Mouse (Mus musculus): ENCODE results near the gene Dazap1.

Dazap1 gene

DNA sequence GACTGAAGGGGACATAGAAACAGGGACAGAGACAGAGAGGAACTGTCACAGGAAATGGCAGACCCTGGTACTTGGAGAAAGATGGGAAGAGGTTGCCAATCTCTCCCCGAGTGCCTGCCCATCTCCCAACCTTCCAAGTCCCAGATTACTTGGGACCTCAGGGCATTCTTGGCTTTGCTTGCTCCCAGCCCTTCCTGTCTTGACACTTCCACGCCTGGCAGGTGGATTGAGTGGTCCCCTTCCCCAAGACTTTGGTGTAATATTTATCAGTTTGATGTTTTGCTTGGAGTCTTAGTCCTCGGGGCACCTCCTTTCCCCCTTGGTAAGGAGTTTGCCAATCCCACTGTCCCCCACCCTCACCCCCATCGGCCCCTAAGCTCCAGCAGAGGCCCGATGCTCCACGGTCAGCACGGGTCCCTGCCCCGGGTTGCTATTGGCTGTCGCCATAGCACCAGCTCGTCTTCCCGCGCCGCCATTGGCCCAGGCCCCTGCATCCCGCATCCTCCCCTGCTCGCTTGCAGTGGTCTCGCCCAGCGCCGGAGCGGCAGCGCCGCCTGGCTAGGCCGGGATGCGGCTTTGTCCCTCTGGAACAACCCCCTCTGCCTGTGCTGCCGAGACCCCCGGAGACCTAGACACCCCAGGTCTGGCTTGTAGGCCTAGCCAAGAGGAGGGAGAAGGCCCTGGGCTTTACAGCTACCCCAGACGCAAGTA, 37.4 kb downstream of the Dazap1 start:
- DNase-seq (ENCODE audit: low read depth, low spot score): no peak

DNA sequence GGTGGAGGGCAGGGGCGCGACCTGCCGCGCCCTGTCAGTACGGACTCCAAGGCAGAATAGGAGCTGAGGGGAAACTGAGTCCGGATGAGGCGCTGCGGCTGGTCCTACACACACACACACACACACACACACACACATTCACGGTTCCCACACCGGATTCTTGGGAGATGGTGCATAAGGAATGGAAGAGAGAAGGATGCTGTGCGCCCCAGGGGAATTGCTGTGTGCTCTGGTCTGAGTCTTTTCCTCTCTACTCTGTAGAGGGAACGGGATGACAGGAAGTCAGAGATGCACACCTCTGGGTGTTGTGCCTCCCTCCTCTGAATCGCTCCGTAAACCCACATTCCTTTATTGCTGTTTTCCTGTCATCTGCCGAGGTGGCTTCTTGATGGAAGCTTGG, 38.0 kb downstream of the Dazap1 start:
- DNase-seq (ENCODE audit: low read depth, low spot score): no peak

DNA sequence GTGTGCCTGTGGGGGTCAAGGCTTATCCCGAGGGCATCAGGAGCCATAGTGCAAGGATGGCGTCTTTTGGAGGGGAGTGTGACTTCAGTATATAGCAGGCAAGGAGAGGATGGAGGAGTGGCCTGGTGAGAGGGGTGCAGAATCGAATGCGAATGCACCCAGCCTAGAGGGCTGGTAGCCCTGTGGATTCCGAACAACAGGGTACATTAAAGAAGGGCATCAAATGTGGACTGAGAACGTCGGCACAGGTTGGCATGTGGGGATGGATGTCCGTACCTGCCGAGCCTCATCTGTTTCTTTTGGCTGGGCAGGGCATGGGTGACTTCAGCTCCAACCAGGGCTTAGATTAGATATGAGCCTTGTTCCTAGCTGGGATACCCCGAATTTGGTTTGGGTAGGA, 38.5 kb downstream of the Dazap1 start:
- DNase-seq (ENCODE audit: low read depth, low spot score): no peak

DNA sequence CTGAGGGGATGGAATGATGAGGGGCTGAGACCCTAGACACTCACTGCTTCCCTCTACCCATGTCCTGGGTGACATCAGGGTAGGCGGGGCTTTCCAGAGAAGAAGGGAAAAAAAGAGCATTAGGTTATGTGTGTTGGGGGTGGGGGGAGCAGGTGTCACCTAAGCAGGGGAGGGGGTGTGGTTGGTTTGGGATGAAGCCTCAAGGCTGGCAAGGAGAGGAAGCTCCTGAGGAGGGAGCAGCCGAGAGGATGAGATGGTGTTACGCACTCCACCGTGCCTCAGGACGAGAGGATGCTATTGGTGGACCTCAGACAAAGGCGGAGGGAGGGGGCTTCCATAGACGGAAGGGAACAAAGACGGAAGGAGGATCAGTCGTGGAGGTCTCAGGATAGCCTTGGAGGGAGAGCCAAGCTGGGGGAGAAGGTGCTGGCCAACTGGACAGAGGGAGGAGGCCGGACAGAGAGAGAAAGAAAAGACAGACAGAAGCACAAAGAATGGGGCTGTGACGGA, 39.4 kb downstream of the Dazap1 start:
- no peak for DNase-seq (ENCODE audit: low read depth, low spot score)

DNA sequence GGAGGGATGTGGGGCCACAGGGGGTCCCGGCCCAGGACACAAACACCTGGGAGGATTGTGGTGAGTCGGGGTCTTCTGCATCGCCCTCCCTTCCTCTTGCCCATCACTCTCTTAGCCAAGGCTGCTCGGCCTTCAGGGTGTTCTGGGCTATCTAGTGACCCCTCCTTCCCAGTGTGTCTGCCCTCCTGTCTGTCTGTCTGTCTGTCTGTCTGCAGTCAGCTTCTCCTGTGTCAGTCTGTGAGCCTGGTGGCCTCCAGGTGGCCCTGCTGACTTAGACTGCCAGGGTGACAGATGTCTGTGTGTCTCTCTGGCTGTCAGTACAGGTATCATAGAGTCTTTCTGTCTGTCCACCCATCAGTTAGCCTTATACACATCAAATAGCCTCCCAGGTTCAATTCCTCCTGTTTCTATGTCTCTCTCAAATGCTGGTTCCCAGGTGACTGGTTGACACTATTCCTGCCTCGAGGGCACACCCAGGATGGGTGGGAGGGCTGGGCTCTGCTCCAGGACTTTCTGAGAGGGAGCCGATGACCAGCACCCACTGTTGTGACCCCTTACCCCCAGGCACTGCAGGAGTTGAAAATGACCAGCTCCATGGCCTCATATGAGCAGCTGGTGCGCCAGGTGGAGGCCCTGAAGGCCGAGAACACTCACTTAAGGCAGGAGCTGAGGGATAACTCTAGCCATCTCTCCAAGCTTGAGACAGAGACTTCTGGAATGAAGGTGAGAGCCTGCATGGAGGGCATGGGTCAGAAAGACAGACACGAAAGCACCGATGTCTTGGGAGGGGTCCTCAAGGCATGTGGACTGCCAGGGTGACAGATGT, 40.2 kb downstream of the Dazap1 start:
- no peak for DNase-seq (ENCODE audit: low read depth, low spot score)

DNA sequence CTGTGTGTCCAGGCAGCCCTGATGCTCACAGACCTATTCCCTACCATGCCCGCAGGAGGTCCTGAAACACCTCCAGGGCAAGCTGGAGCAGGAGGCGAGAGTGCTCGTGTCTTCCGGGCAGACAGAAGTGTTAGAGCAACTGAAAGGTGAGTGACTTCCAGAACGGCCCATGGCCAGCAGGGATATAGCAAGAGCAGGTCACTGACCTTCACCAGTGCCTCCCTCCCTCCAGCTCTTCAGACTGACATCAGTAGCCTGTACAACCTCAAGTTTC, 40.7 kb downstream of the Dazap1 start:
- no peak for DNase-seq (ENCODE audit: low read depth, low spot score)

DNA sequence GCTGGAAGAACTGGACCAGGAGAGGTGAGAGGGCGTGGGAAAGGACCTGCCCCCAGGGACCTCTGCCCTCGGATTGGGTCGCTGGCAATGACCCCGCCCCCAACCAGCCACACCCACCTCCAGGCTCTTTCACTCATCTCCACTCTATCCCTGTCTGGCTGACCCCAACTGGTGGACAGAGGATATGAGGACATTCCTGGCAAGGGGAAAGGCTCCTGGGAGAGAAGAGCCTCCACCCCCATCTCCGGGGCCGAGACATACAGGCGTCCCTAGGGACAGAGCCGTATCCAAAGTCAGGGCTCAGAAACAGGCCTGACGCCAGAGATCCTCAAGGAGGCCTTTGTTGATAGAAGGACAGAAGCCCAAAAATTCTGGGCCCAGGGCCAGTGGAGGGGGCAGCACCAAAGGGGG, 41.2 kb downstream of the Dazap1 start:
- DNase-seq (ENCODE audit: low read depth, low spot score): no peak

DNA sequence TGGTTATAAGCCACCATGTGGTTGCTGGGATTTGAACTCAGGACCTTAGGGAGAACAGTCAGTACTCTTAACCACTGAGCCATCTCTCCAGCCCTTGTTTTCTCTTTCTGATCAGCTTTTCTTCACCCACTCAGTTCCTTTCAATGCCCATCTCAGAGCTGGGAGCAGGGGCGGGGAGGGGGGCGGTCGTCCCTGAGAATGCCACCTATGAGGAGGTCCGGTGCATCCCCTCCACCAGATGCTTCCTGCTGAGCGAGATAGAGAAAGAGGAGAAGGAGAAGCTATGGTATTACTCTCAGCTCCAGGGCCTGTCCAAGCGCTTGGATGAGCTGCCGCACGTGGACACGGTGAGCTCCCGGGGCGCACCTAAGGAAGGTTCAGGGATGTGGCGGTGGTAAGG, 43.2 kb downstream of the Dazap1 start:
- no peak for DNase-seq (ENCODE audit: low read depth, low spot score)

DNA sequence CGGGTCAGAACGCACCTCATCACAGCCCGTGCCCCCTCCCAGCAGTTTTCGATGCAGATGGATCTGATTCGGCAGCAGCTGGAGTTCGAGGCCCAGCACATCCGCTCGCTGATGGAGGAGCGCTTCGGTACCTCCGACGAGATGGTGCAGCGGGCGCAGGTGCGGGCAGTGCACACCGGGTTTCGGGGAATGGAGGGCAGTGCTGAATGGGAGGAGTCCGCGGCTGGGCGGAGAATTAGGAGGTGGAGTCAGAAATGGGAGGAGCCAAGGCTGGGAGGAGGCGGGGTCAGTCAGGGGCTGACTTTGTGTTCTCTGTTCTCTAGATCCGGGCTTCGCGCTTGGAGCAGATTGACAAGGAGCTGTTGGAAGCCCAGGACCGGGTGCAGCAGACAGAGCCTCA, 43.6 kb downstream of the Dazap1 start:
- peak; percentile 72 for DNase-seq (ENCODE audit: low read depth, low spot score)

DNA sequence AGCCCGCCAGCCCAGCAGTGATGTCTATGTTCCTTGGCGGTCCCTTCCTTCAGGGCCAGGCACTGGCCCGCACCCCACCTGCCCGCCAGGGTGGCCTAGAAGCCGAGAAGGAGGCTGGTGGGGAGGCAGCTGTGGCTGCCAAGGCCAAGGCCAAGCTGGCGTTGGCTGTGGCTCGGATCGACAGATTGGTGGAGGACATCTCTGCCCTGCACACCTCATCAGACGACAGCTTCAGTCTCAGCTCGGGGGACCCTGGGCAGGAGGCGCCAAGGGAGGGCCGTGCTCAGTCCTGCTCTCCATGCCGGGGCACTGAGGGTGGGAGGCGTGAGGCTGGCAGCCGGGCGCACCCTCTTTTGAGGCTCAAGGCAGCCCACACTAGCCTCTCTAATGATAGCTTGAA, 50.3 kb downstream of the Dazap1 start:
- DNase-seq (ENCODE audit: low read depth, low spot score): no peak

DNA sequence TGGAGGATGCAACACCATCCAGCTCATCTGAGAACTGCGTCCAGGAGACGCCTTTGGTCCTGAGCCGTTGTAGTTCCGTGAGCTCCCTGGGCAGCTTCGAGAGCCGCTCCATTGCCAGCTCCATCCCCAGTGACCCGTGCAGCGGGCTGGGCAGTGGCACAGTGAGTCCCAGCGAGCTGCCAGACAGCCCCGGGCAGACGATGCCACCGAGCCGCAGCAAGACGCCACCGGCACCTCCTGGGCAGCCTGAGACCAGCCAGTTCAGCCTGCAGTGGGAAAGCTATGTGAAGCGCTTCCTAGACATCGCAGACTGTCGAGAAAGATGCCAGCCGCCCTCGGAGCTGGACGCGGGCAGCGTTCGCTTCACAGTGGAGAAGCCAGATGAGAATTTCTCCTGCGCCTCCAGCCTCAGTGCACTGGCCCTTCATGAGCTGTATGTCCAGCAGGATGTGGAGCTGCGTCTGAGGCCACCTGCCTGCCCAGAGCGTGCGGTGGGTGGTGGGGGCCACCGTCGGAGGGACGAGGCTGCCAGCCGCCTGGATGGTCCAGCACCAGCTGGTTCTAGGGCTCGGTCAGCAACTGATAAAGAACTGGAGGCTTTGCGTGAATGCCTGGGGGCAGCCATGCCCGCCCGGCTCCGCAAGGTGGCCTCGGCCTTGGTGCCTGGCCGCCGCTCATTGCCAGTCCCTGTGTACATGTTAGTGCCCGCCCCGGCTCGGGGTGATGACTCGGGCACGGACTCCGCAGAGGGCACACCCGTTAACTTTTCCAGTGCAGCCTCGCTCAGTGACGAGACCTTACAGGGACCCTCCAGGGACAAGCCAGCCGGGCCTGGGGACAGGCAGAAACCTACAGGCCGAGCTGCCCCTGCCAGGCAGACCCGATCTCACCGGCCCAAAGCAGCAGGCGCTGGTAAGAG, 51.6 kb downstream of the Dazap1 start:
- no peak for DNase-seq (ENCODE audit: low read depth, low spot score)

DNA sequence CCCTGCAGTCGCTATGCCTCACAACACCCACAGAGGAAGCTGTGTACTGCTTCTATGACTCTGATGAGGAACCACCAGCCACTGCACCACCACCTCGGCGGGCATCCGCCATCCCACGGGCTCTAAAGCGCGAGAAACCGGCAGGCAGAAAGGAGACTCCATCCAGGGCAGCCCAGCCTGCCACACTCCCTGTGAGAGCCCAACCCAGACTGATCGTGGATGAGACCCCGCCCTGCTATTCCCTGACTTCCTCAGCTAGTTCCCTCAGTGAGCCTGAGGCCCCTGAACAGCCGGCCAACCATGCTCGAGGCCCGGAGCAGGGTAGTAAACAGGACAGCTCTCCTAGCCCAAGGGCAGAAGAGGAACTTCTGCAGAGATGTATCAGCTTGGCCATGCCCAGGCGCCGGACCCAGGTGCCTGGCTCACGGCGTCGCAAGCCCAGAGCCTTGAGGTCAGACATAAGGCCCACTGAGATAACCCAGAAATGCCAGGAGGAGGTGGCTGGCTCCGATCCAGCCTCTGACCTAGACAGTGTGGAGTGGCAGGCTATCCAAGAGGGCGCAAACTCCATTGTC, 52.4 kb downstream of the Dazap1 start:
- DNase-seq (ENCODE audit: low read depth, low spot score): no peak

DNA sequence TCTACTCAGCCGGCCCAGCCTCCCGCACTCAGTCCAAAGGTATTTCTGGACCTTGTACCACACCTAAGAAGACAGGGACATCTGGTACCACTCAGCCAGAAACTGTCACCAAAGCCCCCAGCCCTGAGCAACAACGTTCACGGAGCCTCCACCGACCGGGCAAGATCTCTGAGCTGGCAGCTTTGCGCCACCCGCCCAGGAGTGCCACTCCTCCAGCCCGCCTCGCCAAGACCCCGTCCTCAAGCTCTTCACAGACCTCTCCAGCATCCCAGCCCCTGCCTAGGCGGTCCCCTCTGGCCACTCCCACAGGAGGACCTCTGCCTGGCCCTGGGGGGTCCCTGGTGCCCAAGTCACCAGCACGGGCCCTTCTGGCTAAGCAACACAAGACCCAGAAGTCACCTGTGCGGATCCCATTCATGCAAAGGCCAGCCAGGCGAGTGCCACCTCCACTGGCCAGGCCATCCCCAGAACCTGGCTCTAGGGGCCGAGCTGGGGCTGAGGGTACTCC, 53.3 kb downstream of the Dazap1 start:
- no peak for DNase-seq (ENCODE audit: low read depth, low spot score)

DNA sequence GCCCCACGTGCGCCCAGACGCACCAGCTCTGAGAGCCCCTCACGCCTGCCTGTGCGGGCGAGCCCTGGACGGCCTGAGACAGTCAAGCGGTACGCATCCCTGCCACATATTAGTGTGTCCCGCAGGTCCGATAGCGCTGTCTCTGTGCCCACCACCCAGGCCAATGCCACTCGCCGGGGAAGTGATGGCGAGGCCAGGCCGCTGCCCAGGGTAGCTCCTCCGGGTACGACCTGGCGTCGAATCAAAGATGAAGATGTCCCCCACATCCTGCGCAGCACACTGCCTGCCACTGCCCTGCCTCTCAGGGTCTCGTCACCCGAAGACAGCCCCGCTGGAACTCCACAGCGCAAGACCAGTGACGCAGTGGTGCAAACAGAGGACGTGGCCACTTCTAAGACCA, 54.0 kb downstream of the Dazap1 start:
- no peak for DNase-seq (ENCODE audit: low read depth, low spot score)

DNA sequence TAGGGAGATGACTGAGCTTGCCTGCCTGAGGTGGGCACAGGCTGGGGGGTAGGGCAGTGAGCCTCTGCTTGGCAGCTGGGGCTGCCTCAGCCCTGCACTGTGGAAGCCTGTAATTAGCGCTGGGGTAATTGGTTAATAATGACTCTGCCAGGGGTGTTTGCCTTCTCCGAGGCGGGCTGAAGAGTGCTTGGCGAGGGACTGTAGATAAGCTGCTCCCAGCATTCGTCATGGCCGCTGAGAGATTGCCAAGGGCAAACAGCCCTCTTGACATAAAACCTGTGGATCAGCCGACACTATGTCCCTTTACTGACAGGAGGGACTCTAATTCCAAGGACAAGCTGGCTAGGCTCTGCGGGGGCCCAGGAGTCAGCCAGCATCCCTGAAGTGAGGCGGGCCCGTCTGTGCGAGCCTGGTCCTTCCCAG, 55.1 kb downstream of the Dazap1 start:
- DNase-seq (ENCODE audit: low read depth, low spot score): no peak

DNA sequence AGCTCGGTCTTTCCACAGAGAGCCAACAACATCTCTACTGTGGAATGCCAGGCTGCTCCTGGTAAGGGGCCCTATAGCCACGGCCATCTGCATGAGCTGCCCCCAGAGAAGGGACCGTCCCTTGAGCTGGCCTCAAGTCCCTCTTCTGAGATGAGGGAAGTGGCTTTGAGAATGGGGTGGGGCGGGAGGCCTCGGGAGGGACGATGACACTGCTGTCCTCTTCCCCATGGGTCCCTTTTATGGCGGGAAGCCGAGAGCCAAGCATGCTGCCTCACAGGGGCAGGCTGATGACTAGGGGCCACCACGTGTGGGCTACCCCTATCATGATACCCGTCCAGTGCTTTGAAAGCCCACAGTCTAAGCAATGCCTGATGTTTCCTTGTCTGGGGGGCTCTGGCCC, 55.7 kb downstream of the Dazap1 start:
- no peak for DNase-seq (ENCODE audit: low read depth, low spot score)

DNA sequence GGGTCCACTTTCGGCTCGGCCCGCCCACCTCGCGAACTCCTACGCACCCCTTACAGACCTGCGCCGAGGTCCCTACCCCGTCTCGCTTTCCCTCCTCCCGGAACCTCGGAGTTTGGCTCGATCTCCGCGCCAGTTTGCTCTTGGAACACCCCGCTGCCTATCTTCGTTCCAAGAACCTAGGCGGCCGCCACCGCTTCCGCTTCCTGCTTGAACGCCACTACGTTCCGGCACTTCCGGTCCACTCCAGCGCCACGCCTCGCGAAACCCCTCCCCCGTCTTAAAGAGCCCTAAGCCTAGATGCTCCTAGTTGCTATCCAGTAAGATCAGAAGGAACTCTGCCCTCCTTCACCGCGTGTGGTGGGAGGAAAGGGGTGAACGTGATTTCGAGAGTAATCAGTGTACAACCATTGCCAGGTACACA, 59.1 kb downstream of the Dazap1 start, which contains the start of gene 2310011J03Rik:
Gene 2310011J03Rik (minus strand): TSS at position 198 of the 421 bp plus-strand sequence.
- no peak for DNase-seq (ENCODE audit: low read depth, low spot score)

DNA sequence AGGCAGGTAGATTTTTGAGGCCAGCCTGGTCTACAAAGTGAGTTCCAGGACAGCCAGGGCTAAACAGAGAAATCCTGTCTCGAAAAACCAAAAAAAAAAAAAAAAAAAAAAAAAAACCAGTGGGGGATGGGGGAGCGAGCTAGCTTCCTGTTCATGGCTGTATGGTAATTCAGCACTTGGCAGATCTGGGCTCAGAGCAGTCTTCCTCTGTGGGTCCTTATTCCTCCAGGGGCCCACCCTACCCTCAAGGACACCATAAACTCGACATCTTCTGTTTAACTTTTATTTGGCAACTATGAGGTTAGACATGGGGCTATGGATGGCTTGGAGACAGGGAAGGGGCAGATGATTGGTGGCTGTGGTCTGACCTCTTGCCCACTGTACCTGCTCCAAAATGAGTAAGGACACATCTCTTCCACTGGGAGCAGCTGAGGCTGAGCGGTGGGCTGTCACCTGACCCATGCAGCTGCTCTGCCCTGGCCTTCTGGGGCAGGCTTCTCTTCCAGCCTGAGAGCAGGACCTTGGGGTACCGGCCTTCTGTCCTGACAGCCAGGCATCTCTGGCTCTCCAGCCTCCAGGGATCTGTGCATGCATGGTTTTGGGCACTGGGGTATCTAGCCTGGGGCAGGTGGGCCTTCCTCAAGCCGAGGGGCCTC, 59.9 kb downstream of the Dazap1 start:
- no peak for DNase-seq (ENCODE audit: low read depth, low spot score)

DNA sequence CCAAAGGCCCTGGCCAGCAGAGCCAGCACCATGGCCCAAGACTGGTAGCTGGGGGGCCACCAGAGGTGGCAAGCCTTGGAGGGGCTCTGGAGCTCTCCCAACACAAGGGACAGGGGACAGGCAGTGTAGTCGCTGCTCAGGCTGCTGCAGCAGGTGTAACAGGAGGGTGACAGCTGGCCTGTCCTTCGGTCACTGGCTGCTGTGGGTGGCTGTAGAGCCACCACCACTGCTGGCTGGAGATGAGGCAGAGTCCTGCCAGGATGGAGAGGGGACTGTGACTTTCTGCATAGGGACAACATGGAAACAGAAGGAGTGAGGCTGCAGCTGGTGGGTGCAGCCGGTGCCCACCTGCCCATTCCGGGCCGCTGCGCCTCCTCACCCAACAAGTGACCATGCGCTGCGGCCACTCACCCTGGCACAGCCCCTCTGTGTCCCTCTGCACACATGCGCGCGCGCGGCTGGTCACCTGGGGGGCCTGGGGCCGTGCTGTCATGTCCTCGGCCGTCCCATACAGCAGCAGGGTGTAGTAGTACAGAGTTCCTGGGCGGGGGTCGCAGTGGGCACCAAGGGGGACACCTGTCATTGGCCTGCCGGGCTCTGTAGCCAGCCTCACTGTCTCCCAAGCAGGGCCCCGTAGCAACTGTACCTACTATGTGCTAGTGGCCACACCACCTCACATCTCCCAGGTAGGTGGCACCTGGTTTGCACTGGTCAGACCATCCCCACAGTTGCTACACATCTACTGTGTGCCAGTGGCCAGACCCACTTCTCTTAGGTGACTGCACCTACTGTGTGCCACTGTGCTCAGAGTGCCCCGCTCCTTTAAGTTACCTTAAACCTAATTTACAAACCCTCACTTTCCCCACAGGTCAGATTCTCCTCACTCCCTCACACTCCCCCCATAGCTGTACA, 60.6 kb downstream of the Dazap1 start:
- DNase-seq (ENCODE audit: low read depth, low spot score): no peak

DNA sequence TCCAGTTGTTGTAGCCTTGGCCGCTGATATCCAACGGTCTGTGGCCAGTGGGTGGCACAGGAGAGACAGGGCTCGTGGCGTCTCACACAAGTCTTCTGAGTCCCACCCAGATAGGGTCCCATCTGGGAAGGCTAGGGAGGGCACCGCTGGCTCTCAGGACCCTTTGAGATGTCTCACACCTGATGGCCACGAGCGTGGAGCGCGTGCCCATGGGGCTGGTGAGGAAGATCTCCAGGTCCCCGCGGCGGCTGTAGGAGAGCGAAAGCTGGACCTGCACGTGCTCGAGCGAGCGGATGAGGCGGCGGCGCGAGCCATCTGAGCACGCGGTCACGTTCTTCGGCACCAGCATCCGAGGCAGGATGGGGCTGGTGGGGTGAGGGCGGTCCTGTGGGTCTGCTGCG, 61.5 kb downstream of the Dazap1 start:
- no peak for DNase-seq (ENCODE audit: low read depth, low spot score)

All from WW6 (cell line).